Mouse (Mus musculus) ES-Bruce4 (cell line): Measurements from ENCODE around the gene Hivep3.

Experiments
- CTCF ChIP-seq: IDR thresholded peaks from one replicate; pipeline ENCODE4 v1.8.1; 2011; ENCODE audit warnings: low read depth, low read length
- EP300 ChIP-seq: IDR thresholded peaks from 2 replicates; pipeline ENCODE4 v1.6.1; 2011; ENCODE audit warnings: low read depth, low read length; ENCODE audit not compliant: insufficient read depth
- POLR2A ChIP-seq: IDR thresholded peaks from one replicate; pipeline ENCODE4 v1.8.1; 2011; ENCODE audit warnings: low read length; ENCODE audit not compliant: insufficient read depth

DNA sequence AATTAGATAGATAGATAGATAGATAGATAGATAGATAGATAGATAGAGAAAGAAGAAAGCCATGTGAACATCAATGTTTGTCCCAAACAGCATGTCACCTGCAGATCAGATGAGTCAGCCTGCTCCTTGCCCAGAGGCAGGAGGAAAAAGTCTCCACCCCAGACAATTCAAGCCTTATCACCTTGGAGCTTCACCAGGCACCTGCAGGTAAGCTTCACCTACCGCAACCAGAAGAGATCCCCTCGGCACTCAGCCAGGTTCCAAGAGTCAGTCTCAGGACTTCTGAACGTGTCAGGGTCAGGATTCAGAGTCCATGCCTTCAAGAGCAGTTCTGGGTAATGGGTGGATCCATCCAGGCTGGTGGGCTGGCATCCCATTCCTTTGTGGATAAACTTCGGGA, 445.5 kb downstream of the Hivep3 start:
- TF ChIP-seq CTCF = no peak
- no peak for TF ChIP-seq POLR2A
- TF ChIP-seq EP300 = no peak
